8 mouse cellular contexts compared by ENCODE assay signal in genomic region chr8:70439848-70440179, GRCm38 (mm10). TPM values are rescaled to one million over a fixed set of nuclear protein-coding genes. Genes with fewer than 3 reads are reported as not detected.
DNase-seq lines count a peak whose midpoint lies in the region; ATAC-seq and TF ChIP-seq lines count a peak whose summit lies in the region.

No protein-coding gene starts in this region.

- no peak for ATAC-seq in heart, embryonic 15.5 days (replicated peaks; ENCODE audit: insufficient number of reproducible peaks, insufficient read depth, low FRiP score, low read depth)
- ATAC-seq in forebrain, postnatal 0 days = peak; percentile 66
- ATAC-seq in liver, postnatal 0 days = no peak

- TF ChIP-seq CTCF in forebrain, postnatal 0 days (IDR thresholded peaks at IDR 0.05; ENCODE audit: low read depth) = no peak
- no peak for TF ChIP-seq CTCF in liver, postnatal 0 days (IDR thresholded peaks at IDR 0.05; ENCODE audit: low read depth)

- DNase-seq in heart, postnatal 25 days (ENCODE audit: low spot score) = no peak
- DNase-seq in ES-E14 (ENCODE audit: low read depth, low spot score) = no peak
- DNase-seq in forebrain, postnatal 0 days = no peak
- DNase-seq in liver, postnatal 0 days = no peak
- no peak for DNase-seq in retina, embryonic 14.5 days (ENCODE audit: low spot score)
- DNase-seq in left cerebral cortex, adult 18-20 months (ENCODE audit: low spot score in 2 of 2) = no peak
- no peak for DNase-seq in gastrocnemius, postnatal 14 days

- H3K36me3 ChIP-seq in heart, embryonic 15.5 days = no peaks in the 10 kb centered on the region
- no peaks in the 10 kb centered on the region for H3K36me3 ChIP-seq in ES-E14 (ENCODE audit: control insufficient read depth, insufficient read depth, low read length, poor library complexity, severe bottlenecking)
- H3K36me3 ChIP-seq in forebrain, postnatal 0 days (ENCODE audit: insufficient read depth) = no peaks in the 10 kb centered on the region
- no peaks in the 10 kb centered on the region; the same call in 1 of the 2 replicates for H3K36me3 ChIP-seq in liver, postnatal 0 days (replicated peaks; ENCODE audit: insufficient read depth, low read length)

- peak overlapping the region; percentile 91 for H3K4me2 ChIP-seq in heart, embryonic 15.5 days
- H3K4me2 ChIP-seq in forebrain, postnatal 0 days (ENCODE audit: low read depth) = peak overlapping the region; percentile 77
- peak overlapping the region; percentile 93 for H3K4me2 ChIP-seq in liver, postnatal 0 days (ENCODE audit: low read depth, low read length)

- intact Hi-C loops in heart, postnatal 25 days (cut with DNase I) = loop anchor here (5.0 kb wide), 1 partner anchor 62 kb away; no protein-coding TSS in a partner anchor
- intact Hi-C loops in gastrocnemius, postnatal 14 days (cut with DNase I; ENCODE audit: low total_unique reads) = loop anchor here (10.0 kb wide), 1 partner anchor 55 kb away; the partner anchor contains the start of gene Crlf1

- H3K27ac ChIP-seq in heart, embryonic 15.5 days = peak overlapping the region; percentile 77
- H3K27ac ChIP-seq in ES-E14 (ENCODE audit: insufficient read depth, low read depth, low read length, poor library complexity, severe bottlenecking) = no peak overlapping the region
- peak overlapping the region; percentile 70; the same call in 1 of the 2 replicates for H3K27ac ChIP-seq in forebrain, postnatal 0 days (ENCODE audit: low read depth, low read length)
- H3K27ac ChIP-seq in liver, postnatal 0 days (ENCODE audit: low read depth) = no peak overlapping the region; the same call in 1 of the 2 replicates

- WGBS in heart, embryonic 15.5 days = 0% methylated on average over 7 of the region's 7 CpGs
- 10% methylated on average over 7 of the region's 7 CpGs for WGBS in forebrain, postnatal 0 days
- WGBS in liver, postnatal 0 days (ENCODE audit: insufficient replicate concordance) = 2% methylated on average over 7 of the region's 7 CpGs

- TF ChIP-seq EP300 in liver, postnatal 0 days (IDR thresholded peaks at IDR 0.05; ENCODE audit: low read depth) = no peak

- H3K9ac ChIP-seq in heart, embryonic 15.5 days = peak overlapping the region; percentile 70
- peak overlapping the region; percentile 68 for H3K9ac ChIP-seq in ES-E14 (ENCODE audit: insufficient read depth, low read depth, low read length, poor library complexity, severe bottlenecking)
- peak overlapping the region; percentile 68 for H3K9ac ChIP-seq in forebrain, postnatal 0 days
- peak overlapping the region; percentile 3; the same call in 1 of the 2 replicates for H3K9ac ChIP-seq in liver, postnatal 0 days (replicated peaks)

- no peaks in the 10 kb centered on the region for H3K9me3 ChIP-seq in heart, embryonic 15.5 days (replicated peaks)
- no peaks in the 10 kb centered on the region for H3K9me3 ChIP-seq in ES-E14 (ENCODE audit: control insufficient read depth, insufficient read depth, low read depth, low read length)
- H3K9me3 ChIP-seq in forebrain, postnatal 0 days (ENCODE audit: low read length) = no peaks in the 10 kb centered on the region
- H3K9me3 ChIP-seq in liver, postnatal 0 days (ENCODE audit: low read length) = no peaks in the 10 kb centered on the region

- peak overlapping the region; percentile 74 for H3K4me3 ChIP-seq in heart, embryonic 15.5 days
- peak overlapping the region; percentile 63 to 86 for H3K4me3 ChIP-seq in ES-E14 (ENCODE audit: insufficient read depth in 1 of 2, low read depth in 1 of 2, low read length in 2 of 2, poor library complexity in 1 of 2, severe bottlenecking in 1 of 2)
- peak overlapping the region; percentile 67 for H3K4me3 ChIP-seq in forebrain, postnatal 0 days (ENCODE audit: low read depth, low read length)
- peak overlapping the region; percentile 84 for H3K4me3 ChIP-seq in liver, postnatal 0 days (ENCODE audit: low read depth, low read length)

- in situ Hi-C loops in ES-E14 (cut with MboI; ENCODE audit: low sequenced_read_pairs in 2 of 2, unreplicated experiment in 2 of 2) = no loop called here

- no peaks in the 10 kb centered on the region for H3K27me3 ChIP-seq in heart, embryonic 15.5 days
- no peaks in the 10 kb centered on the region for H3K27me3 ChIP-seq in forebrain, postnatal 0 days (ENCODE audit: insufficient read depth, low read length)
- no peaks in the 10 kb centered on the region for H3K27me3 ChIP-seq in liver, postnatal 0 days (ENCODE audit: insufficient read depth, low read length)

- H3K4me1 ChIP-seq in heart, embryonic 15.5 days (replicated peaks) = peaks cover 15% of the 10 kb centered on the region
- H3K4me1 ChIP-seq in ES-E14 (ENCODE audit: control insufficient read depth in 2 of 2, insufficient read depth in 2 of 2, low read length in 2 of 2, poor library complexity in 1 of 2) = peaks cover 0 to 5% of the 10 kb centered on the region in 2 experiments; a peak in 1 of 4 replicates
- peaks cover 15% of the 10 kb centered on the region for H3K4me1 ChIP-seq in forebrain, postnatal 0 days (ENCODE audit: insufficient read depth)
- H3K4me1 ChIP-seq in liver, postnatal 0 days (ENCODE audit: insufficient read depth) = peaks cover 19% of the 10 kb centered on the region

TF ChIP-seq in ES-E14, 5 proteins besides CTCF, POLR2A, EP300 and RAD21:
- no peak for TF ChIP-seq MAFK (IDR thresholded peaks at IDR 0.05; ENCODE audit: insufficient read depth, low read depth, low read length)
- TF ChIP-seq ZC3H11A (IDR thresholded peaks at IDR 0.05; ENCODE audit: borderline replicate concordance, low read depth, low read length) = no peak
- TF ChIP-seq ZNF384 (IDR thresholded peaks at IDR 0.05; ENCODE audit: low read depth, low read length) = no peak
- no peak for TF ChIP-seq HCFC1 (IDR thresholded peaks at IDR 0.05; ENCODE audit: borderline replicate concordance, insufficient read depth, low read length)
- TF ChIP-seq CHD2 (IDR thresholded peaks at IDR 0.05; ENCODE audit: low read depth, low read length) = no peak

RNA-seq across cellular contexts. Expression of gene Crtc1, which starts 0.4 kb away (rescaled TPM):
- 8.7 and 14.2 TPM in 2 replicates for polyA plus RNA-seq in heart, embryonic 15.5 days (2015; fragmentation: Nextera tagmentation; extraction: Ambion mirVana)
- 10 to 100 TPM; 10.3 to 10.6 TPM for total RNA-seq in heart, postnatal 25 days (2021)
- total RNA-seq in ES-E14 (2012; rRNA removed) = 3.3 and 4.9 TPM in 2 replicates
- total RNA-seq in forebrain, postnatal 0 days (2014; rRNA removed) = 41.2 and 51.7 TPM in 2 replicates
- polyA plus RNA-seq in forebrain, postnatal 0 days (2015; fragmentation: Nextera tagmentation; extraction: Ambion mirVana) = 43.8 and 52.9 TPM in 2 replicates
- 2.6 and 2.7 TPM in 2 replicates for polyA plus RNA-seq in liver, postnatal 0 days (2015; fragmentation: Nextera tagmentation; extraction: Ambion mirVana)
- total RNA-seq in left cerebral cortex, adult 18-20 months (2021) = 100 to 1,000 TPM; 152 to 154 TPM
- 1 to 10 TPM; 6.4 to 7.4 TPM for total RNA-seq in gastrocnemius, postnatal 14 days (2021)

RNA-seq across cellular contexts. Expression of gene Klhl26, which starts 37.0 kb away (rescaled TPM):
- 8.7 and 12.7 TPM in 2 replicates for polyA plus RNA-seq in heart, embryonic 15.5 days (2015; fragmentation: Nextera tagmentation; extraction: Ambion mirVana)
- total RNA-seq in heart, postnatal 25 days (2021) = 1 to 10 TPM; 7.6 to 7.7 TPM
- 21.4 and 22.8 TPM in 2 replicates for total RNA-seq in ES-E14 (2012; rRNA removed)
- 29.9 and 34.8 TPM in 2 replicates for total RNA-seq in forebrain, postnatal 0 days (2014; rRNA removed)
- 30.8 and 35.3 TPM in 2 replicates for polyA plus RNA-seq in forebrain, postnatal 0 days (2015; fragmentation: Nextera tagmentation; extraction: Ambion mirVana)
- 4.2 and 5.4 TPM in 2 replicates for polyA plus RNA-seq in liver, postnatal 0 days (2015; fragmentation: Nextera tagmentation; extraction: Ambion mirVana)
- total RNA-seq in left cerebral cortex, adult 18-20 months (2021) = 10 to 100 TPM; 43.7 to 44.4 TPM
- total RNA-seq in gastrocnemius, postnatal 14 days (2021) = 1 to 10 TPM; 5.4 TPM

RNA-seq across cellular contexts. Expression of gene Tmem59l, which starts 47.3 kb away (rescaled TPM):
- polyA plus RNA-seq in heart, embryonic 15.5 days (2015; fragmentation: Nextera tagmentation; extraction: Ambion mirVana) = 0.24 and 0.96 TPM in 2 replicates
- not detected for total RNA-seq in heart, postnatal 25 days (2021)
- 5.3 and 8.0 TPM in 2 replicates for total RNA-seq in ES-E14 (2012; rRNA removed)
- total RNA-seq in forebrain, postnatal 0 days (2014; rRNA removed) = 96.0 and 115 TPM in 2 replicates
- 147 and 150 TPM in 2 replicates for polyA plus RNA-seq in forebrain, postnatal 0 days (2015; fragmentation: Nextera tagmentation; extraction: Ambion mirVana)
- polyA plus RNA-seq in liver, postnatal 0 days (2015; fragmentation: Nextera tagmentation; extraction: Ambion mirVana) = not detected in 2 replicates
- 100 to 1,000 TPM; 295 to 296 TPM for total RNA-seq in left cerebral cortex, adult 18-20 months (2021)
- total RNA-seq in gastrocnemius, postnatal 14 days (2021) = not detected

RNA-seq across cellular contexts. Expression of gene Crlf1, which starts 53.1 kb away (rescaled TPM):
- polyA plus RNA-seq in heart, embryonic 15.5 days (2015; fragmentation: Nextera tagmentation; extraction: Ambion mirVana) = 3.8 and 11.1 TPM in 2 replicates
- under 1 TPM; 0.34 to 0.81 TPM for total RNA-seq in heart, postnatal 25 days (2021)
- 17.0 and 29.3 TPM in 2 replicates for total RNA-seq in ES-E14 (2012; rRNA removed)
- 6.5 and 20.9 TPM in 2 replicates for total RNA-seq in forebrain, postnatal 0 days (2014; rRNA removed)
- polyA plus RNA-seq in forebrain, postnatal 0 days (2015; fragmentation: Nextera tagmentation; extraction: Ambion mirVana) = 24.6 and 34.5 TPM in 2 replicates
- 0.07 and 0.38 TPM in 2 replicates for polyA plus RNA-seq in liver, postnatal 0 days (2015; fragmentation: Nextera tagmentation; extraction: Ambion mirVana)
- total RNA-seq in left cerebral cortex, adult 18-20 months (2021) = 1 to 10 TPM; 1.5 to 2.8 TPM
- total RNA-seq in gastrocnemius, postnatal 14 days (2021) = 1 to 10 TPM; 1.5 to 1.9 TPM

Comparison
In these comparisons a context has a peak if more than half of its experiments do, and no peak if none do; other contexts are left out.
1. H3K27ac ChIP-seq: peak in heart, embryonic 15.5 days (single experiment) and forebrain, postnatal 0 days (single experiment); none in ES-E14 (single experiment) and liver, postnatal 0 days (single experiment).
2. H3K9ac ChIP-seq: peak in every context shown above with its lines; median percentile 70 in heart, embryonic 15.5 days; 68 in ES-E14; 68 in forebrain, postnatal 0 days; 3 in liver, postnatal 0 days.
3. RNA of gene Tmem59l, which starts 47.3 kb away (total RNA-seq): 295 to 296 TPM in left cerebral cortex, adult 18-20 months and 96.0 to 115 TPM in forebrain, postnatal 0 days; 5.3 to 8.0 TPM in ES-E14, not detected in heart, postnatal 25 days and not detected in gastrocnemius, postnatal 14 days; every median in the first group is over 10 times any median in the second.
4. Peak in every context shown above with its lines, with median percentiles within 50 percentile points of each other: H3K4me2 ChIP-seq and H3K4me3 ChIP-seq.